Mouse (Mus musculus): ENCODE results near the gene Napsa.
A peak's percentile ranks its signal among the peaks of the same experiment; 100 is the strongest.

Gene Napsa

GRCm38 (mm10) chr7:44571811-44572210 is 369 bp upstream of the Napsa start:
- DNase-seq, result no peak

DNA sequence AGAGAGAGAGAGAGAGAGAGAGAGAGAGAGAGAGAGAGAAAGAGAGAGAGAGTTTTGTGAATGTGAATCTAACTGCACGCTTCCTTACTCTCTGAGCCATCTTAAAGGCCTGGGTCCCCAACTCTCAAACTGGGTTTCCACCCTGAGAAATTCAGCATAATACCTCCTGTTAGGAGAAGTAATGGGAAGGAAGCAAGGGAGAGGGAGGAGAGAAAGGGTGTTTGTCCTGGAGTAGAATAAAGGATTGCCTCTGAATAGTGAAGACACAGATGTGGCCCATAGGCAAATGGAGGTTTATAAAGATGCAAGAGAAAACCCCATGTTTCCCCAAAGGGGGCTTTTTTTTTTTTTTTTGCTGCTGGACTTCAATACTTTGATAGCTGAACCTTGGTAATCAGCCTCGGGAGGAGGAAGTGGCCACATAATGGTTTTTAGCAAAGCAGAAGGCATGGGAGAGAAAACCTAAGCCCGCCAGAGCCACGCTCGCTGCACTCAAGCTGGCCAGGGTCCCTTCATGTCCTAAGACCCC is 840 bp downstream of the Napsa start:
- DNase-seq, result no peak

DNA sequence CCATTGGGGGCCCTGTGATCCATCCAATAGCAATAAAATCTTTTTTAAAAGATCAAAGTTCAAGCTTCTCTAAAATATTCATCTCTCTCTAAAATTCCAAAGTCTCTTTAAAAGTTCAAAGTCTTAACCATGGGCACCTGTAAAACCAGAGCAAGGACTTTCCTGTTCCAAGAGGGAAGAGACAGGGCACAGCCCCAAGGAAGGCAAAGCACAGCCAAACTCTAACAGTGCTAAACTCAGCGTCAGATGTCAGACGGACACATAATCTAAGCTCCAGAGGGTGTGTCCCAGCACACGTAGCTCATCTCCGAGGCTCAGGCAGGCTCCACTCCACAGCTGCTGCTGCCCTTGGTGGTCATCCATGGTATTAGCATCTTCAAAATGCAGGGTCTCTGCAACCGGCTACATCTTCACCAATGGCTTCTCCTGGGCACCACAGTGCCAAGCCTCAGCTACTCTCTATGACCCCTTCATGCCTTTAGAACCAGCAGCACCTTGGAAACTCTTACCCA is 4.2 kb downstream of the Napsa start:
- DNase-seq, result peak; percentile 73

- peak; percentile 71 for DNase-seq
Measured at GRCm38 (mm10) chr7:44581637-44582036, 9.5 kb downstream of the Napsa start.

DNA sequence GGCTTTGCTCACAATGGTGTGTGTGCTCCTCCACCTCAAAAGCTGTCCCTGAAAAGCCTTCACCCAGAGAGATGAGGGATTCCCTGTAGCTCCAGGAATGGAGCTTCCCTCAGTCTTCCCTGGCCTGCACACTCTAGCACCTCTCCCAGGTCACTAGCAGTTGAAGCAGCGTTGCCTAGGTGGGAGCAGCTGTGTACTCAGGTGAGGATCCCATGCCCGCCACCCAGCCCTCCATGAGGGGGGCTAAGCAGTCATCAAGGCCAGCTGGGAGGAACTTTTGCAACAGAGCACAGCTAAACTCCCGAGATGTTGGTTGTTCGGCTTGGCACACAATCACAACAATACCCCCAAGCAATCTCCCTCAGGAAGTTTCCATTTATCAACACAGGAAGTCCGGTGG is 10.5 kb downstream of the Napsa start:
- DNase-seq, result peak; percentile 80

DNA sequence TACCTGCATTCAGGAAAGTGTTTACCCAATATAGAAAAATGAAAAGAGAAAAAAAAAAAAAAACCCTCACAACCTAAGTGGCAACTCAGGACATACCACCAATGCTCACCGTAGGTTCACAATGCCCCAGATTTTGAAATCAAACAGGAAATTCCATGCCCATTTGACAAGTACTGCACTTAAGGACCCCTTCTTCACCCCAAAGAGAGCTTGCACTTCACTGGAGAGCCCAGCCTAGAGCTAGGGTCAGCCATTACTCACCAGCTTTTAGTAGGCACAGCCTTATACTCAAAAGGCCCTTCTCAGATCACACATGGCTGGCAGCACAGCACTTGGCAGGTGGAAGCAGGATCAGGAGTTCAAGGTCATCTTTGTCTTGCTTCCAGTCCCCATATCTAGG is 11.0 kb downstream of the Napsa start:
- no peak for DNase-seq

DNA sequence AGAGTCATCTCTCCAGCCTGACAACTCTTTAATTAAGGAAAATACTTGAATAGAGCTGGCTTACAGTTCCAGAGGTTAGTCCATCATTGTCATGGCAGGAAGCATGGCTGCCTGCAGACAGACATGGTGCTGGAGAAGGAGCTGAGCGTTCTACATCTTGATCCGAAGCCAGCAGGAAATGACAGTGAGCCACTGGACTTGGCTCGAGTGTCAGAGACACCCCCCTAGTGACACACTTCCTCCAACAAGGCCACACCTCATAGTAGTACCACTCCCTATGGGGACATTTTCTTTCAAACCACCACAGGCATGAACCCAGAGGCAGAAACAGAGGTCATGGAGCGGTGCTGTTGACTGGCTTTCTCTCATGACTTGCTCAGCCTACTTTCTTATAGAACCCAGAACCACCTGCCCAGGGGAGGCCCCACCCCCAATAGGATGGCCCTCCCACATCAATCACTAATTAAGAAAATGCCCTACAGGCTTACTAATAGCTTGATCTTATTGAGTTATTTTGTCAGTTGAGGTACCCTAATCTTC is 12.2 kb downstream of the Napsa start:
- peak; percentile 80 for DNase-seq

DNA sequence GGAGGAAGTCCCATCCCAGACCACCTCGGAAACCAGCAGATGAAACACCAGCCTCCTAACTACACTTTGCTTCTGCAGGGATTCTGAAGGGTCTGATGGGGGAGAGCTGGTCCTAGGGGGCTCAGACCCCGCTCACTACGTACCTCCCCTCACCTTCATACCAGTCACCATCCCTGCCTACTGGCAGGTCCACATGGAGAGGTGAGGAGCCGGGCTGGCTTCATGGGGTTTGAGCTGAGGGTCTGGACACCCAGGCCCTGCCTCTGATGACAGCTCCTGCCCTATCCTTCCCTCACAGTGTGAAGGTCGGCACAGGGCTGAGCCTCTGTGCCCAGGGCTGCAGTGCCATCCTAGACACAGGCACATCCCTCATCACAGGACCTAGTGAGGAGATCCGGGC is 12.7 kb downstream of the Napsa start:
- DNase-seq, result no peak

- peak; percentile 77 for DNase-seq
Measured at GRCm38 (mm10) chr7:44585606-44586005, 13.4 kb downstream of the Napsa start.

- peak; percentile 76 for DNase-seq
Measured at GRCm38 (mm10) chr7:44586518-44586917, 14.3 kb downstream of the Napsa start.

GRCm38 (mm10) chr7:44586930-44587329 is 14.8 kb downstream of the Napsa start:
- DNase-seq, result peak; percentile 91

GRCm38 (mm10) chr7:44587676-44588075 is 15.5 kb downstream of the Napsa start:
- DNase-seq, result no peak

- no peak for DNase-seq
Measured at GRCm38 (mm10) chr7:44588338-44588737, 16.2 kb downstream of the Napsa start.

DNA sequence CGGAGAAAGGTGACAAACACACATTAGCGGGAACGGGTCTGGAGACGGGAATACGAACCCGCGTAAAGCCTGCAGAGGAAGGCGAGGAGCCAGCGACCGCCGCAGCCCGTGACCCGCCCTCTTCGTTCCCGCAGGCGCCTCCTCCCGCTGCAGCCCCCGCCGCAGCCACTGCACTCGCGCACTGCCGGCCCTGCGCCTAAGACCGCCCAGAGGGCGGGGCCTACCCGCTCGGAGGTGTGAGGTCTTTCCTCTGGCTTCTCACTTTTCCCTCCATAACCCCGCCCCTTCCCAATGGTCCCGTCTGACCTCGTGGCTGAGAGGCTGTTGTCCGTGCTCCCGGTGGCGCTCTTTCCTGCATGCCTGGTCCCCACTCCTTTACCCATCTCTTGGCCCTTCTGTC is 17.0 kb downstream of the Napsa start:
- peak; percentile 96 for DNase-seq

GRCm38 (mm10) chr7:44589946-44590345 is 17.8 kb downstream of the Napsa start:
- DNase-seq, result peak; percentile 84

- peak; percentile 99 for DNase-seq
Measured at GRCm38 (mm10) chr7:44590402-44591347, 18.5 kb downstream of the Napsa start, which contains the start of gene Kcnc3. Gene Kcnc3, plus strand, starts transcription at chr7:44590664.

GRCm38 (mm10) chr7:44591348-44592116 is 19.4 kb downstream of the Napsa start:
- peak; percentile 81 for DNase-seq

GRCm38 (mm10) chr7:44593051-44593450 is 20.9 kb downstream of the Napsa start:
- DNase-seq, result no peak

DNA sequence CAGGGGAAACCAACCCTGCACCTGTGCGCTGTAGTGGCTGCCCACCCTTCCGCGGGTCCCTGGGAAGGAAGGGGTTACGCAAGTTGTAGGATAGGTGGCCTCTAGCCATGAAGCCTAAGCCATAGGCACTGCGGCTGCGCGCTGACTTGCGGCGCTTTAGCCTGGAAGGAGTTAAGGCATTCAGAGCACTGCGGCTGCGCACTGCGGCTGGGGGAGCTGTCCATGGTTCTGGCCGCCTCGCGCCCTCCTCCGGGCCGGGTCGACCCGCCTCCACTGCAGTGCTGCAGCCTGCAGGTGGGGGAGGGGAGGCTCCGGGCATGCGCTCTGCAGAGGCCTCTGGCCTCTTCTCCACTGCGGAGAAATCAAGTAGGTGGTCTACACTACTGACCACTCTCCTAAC is 21.6 kb downstream of the Napsa start:
- DNase-seq, result peak; percentile 94

- no peak for DNase-seq
Measured at GRCm38 (mm10) chr7:44594291-44594690, 22.1 kb downstream of the Napsa start.

DNA sequence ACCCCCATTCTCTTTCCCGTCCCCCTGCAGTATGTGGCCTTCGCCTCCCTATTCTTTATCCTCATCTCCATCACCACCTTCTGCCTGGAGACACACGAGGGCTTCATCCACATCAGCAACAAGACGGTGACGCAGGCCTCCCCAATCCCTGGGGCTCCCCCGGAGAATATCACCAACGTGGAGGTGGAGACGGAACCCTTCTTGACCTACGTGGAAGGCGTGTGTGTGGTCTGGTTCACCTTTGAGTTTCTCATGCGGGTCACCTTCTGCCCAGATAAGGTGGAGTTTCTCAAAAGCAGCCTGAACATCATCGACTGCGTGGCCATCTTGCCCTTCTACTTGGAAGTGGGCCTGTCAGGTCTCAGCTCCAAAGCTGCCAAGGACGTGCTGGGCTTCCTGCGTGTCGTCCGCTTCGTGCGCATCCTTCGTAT is 23.0 kb downstream of the Napsa start:
- no peak for DNase-seq

DNA sequence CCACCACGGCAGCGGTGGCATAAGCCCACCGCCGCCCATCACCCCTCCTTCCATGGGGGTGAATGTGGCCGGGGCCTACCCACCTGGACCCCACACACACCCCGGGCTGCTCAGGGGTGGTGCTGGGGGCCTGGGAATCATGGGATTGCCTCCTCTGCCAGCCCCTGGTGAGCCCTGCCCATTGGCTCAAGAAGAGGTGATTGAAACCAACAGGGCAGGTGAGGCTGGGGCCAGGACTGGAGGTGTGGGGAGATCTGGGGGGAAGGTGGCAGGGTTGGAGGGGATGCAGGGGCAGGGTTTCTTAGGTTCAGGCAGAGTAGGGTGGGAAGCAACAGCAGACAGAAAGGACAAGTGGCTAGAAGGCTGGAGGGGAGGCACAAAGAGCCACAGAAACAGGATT is 23.9 kb downstream of the Napsa start:
- DNase-seq, result no peak

GRCm38 (mm10) chr7:44596996-44597538 is 24.9 kb downstream of the Napsa start:
- DNase-seq, result no peak
